Mouse (Mus musculus) cerebellum, adult 2 months (tissue): ENCODE measurements around the gene Gm8369. TPM values are rescaled to one million over a fixed set of nuclear protein-coding genes. Genes with fewer than 3 reads are reported as not detected.
"Not testable (repeated sequence)": the region's sequence is repeated elsewhere in the genome, so short reads cannot be mapped to it uniquely, and the experiment has no call there.

Experiments used
- DNase-seq, 2 experiments: peaks; one replicate each; pipeline ENCODE4 v3.0.0; 2021
- H3K27ac ChIP-seq: fragments of 200-500 bp; 2 replicates; pipeline ENCODE4 v1.5.1; 2012; ENCODE audit warnings: low read length, control low read depth, inconsistent platforms; ENCODE audit not compliant: insufficient read depth
- H3K27me3 ChIP-seq: fragments of 200-500 bp; 2 replicates; pipeline ENCODE4 v1.6.1; 2012; ENCODE audit warnings: inconsistent platforms, mild to moderate bottlenecking, low read length, moderate library complexity; ENCODE audit not compliant: control insufficient read depth, insufficient read depth
- H3K4me1 ChIP-seq: fragments of 200-500 bp; 2 replicates; pipeline ENCODE4 v1.6.1; 2011; ENCODE audit warnings: low read length; ENCODE audit not compliant: control insufficient read depth, insufficient read depth
- H3K4me3 ChIP-seq: fragments of 200-500 bp; replicated peaks from 2 replicates; pipeline ENCODE3; 2011; ENCODE audit warnings: mild to moderate bottlenecking, low read depth, low read length, control low read depth; ENCODE audit not compliant: insufficient read depth
- CTCF ChIP-seq: fragments of 200-500 bp; IDR thresholded peaks from 2 replicates; pipeline ENCODE4 v1.5.1; 2011; ENCODE audit warnings: low read depth, mild to moderate bottlenecking, control low read depth, low read length, moderate library complexity, borderline replicate concordance; ENCODE audit not compliant: insufficient read depth
- POLR2A ChIP-seq: fragments of 200-500 bp; IDR thresholded peaks from 2 replicates; pipeline ENCODE4 v1.6.1; 2011; ENCODE audit warnings: low read length, control low read depth, borderline replicate concordance; ENCODE audit not compliant: insufficient read depth
- WGBS: fragments of 180-500 bp; shearing (Covaris S2); methylation state at CpG from one replicate; pipeline ENCODE4 v1.1.7; 2018; 5-methylcytosine and 5-hydroxymethylcytosine counted together
- polyA plus RNA-seq: library from polyadenylated mRNA; depleted of rRNA; stranded (reverse); fragments of >200 nt; gene quantifications from 2 replicates; pipeline ENCODE4 v1.2.3, GENCODE M21; 2012

Gm8369 gene
- polyA plus RNA-seq, 1 experiment: not detected

DNA sequence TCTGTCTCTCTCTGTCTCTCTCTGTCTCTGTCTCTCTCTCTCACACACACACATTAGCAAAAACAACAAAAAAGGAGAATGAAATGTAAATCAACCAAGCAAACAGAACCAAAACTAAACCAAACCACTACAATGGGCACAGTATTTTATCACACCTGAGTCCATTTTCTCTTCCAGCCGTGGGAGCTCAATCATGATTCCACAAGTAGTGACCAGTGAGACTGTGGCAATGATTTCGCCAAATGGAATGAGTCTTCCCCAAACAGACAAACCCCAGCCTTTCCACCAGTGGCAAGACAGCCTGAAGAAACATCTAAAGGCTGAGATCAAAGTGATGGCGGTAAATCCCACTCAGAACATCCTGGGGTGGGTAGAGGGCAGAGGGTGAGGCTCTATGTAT is 34.4 kb downstream of the Gm8369 start:
- H3K4me3 ChIP-seq: no peak overlapping the region
- H3K27ac ChIP-seq: no peak overlapping the region
- 89% methylated on average over 3 of the region's 3 CpGs for WGBS
- no peaks in the 10 kb centered on the region for H3K27me3 ChIP-seq
- DNase-seq: no peak
- TF ChIP-seq POLR2A (no peak), CTCF (no peak)
- H3K4me1 ChIP-seq: no peaks in the 10 kb centered on the region

DNA sequence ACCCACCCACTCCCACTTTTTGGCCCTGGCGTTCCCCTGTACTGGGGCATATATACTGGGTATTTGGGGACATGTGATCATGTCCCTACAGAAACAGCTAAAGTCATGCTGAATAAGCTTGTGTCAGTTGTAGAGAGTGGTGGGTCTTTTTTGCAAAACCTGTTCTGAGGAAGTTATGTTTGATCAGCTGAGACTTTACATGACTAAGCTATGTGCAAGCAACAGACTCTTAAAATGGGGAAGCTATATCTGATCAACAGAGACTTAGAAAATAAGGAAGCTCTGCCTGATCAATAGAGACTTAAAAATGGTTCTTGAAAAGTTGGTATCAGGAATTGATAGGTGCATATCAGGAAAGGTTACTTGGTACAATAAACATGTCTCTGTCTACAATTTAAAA is 47.7 kb downstream of the Gm8369 start:
- Histone ChIP-seq H3K4me1 (no peaks in the 10 kb centered on the region), H3K27me3 (no peaks in the 10 kb centered on the region), H3K4me3 (no peak overlapping the region), H3K27ac (no peak overlapping the region)
- TF ChIP-seq POLR2A (no peak), CTCF (no peak)
- no peak for DNase-seq
- WGBS: 93% methylated on average over 1 of the region's 1 CpGs

DNA sequence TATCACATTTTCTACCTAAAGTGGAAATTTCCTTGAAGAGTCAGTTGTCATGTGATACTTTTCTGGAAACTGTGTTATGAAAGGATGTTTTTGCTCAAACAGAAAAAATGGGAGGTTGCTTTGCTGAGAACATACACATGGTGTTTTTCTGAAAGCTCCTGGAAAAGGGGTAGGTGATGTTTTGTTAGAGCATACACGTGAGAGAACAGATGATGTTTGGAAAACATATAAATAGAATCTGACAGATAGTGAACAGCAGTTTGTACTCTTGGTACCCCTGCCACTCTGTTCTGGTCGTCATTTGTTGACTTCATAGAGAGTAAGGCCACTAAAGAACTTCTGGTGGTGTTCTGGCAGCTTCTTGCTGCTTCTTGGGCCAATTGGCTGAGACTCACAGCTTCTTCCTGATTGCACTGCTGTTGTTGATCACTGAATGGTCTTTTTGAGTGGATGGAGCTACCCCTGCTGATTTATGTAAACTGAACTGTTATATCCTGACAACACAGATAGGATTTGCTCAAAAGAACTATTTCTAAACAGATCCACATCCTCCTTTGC is 48.2 kb downstream of the Gm8369 start:
- TF ChIP-seq POLR2A (no peak), CTCF (no peak)
- no peak overlapping the region for H3K27ac ChIP-seq
- no peak for DNase-seq

DNA sequence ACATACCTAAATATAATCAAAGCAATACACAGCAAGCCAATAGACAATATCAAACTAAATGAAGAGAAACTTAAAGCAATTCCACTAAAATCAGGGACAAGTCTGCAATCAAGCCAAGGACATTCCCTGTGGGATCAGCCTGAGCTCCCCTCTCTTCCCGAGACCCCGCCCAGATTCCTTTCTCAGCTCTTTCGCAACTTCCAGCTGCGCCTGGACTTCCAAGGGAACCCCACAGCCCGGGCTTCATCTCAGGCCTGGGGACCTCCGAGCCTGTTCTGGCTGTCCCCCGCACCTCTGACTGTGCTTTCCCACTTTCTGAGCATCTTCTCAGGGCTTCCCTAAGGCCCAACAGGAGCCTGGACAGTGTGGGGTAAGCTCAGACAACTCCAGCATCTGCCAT is 50.9 kb downstream of the Gm8369 start, which contains the start of gene Ms4a4d:
Gene Ms4a4d (plus strand): TSS at position 209 of the 400 bp plus-strand sequence.
- no peak for DNase-seq
- no peaks in the 10 kb centered on the region for H3K27me3 ChIP-seq
- H3K4me1 ChIP-seq: no peaks in the 10 kb centered on the region
- no peak within 1 kb of the TSS for H3K27ac ChIP-seq
- TF ChIP-seq CTCF: no peak
- TF ChIP-seq POLR2A: no peak
- no peak within 1 kb of the TSS for H3K4me3 ChIP-seq
- WGBS: 14% methylated on average over 7 of the region's 7 CpGs

More for the DNA sequence above, 48.2 kb downstream of the Gm8369 start:
- no peaks in the 10 kb centered on the region for H3K27me3 ChIP-seq
- no peak overlapping the region for H3K4me3 ChIP-seq
- H3K4me1 ChIP-seq: no peaks in the 10 kb centered on the region
- 6% methylated on average over 2 of the region's 2 CpGs for WGBS

DNA sequence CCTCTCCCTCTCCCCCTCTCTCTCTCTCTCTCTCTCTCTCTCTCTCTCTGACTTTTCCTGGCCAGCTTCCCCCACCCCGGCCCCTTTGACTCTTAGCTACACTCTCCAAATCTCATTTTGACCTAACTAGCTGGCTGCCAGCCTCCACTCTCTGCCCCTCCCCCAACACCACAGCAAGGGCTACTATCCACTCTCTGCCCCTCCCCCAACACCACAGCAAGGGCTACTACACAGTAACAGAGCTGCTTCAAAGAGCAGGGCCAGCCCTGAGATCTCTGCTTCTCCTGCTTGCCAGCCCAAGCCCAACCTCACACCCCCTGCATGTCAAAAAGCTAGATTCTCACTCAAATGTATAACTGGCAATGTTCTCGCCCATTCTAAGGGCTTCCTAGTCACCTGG is 51.6 kb downstream of the Gm8369 start:
- Histone ChIP-seq H3K27me3 (no peaks in the 10 kb centered on the region), H3K4me3 (no peak overlapping the region), H3K4me1 (no peaks in the 10 kb centered on the region), H3K27ac (no peak overlapping the region)
- TF ChIP-seq CTCF: no peak
- TF ChIP-seq POLR2A: no peak
- no peak for DNase-seq
- WGBS: 39% methylated on average over 2 of the region's 2 CpGs

DNA sequence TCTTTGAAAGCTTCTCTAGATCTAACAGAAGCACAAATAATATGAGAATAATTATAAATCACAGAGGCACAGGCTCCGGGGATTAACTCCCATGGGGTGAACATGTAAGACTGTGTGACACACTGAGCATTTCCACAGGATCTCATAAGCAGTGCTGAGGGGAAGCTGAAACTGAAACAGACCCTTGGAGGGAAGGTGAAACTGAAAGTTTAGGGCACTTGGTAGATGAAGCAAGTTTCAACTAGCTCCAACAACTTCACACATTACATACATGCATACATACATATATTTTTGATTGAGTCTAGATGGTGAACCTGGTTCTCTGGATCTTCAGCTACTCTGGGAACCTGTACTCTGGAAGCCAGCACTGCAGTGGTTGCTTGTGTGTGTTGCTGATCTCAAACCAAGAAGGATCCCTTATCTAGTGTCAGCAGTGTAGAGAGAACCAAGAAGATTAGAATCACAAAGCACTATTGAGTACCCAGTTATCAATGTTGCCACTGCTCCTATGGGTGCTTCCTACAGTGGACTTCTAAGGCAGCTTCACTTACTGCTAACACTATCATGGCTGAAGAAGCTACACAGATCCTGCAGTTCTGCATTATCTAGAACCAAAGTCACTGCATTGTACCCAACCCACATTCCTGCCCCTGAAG is 54.6 kb downstream of the Gm8369 start:
- not testable (repeated sequence) for H3K4me1 ChIP-seq, H3K27ac ChIP-seq, DNase-seq, H3K4me3 ChIP-seq, H3K27me3 ChIP-seq
- WGBS: 86% methylated on average over 1 of the region's 1 CpGs

DNA sequence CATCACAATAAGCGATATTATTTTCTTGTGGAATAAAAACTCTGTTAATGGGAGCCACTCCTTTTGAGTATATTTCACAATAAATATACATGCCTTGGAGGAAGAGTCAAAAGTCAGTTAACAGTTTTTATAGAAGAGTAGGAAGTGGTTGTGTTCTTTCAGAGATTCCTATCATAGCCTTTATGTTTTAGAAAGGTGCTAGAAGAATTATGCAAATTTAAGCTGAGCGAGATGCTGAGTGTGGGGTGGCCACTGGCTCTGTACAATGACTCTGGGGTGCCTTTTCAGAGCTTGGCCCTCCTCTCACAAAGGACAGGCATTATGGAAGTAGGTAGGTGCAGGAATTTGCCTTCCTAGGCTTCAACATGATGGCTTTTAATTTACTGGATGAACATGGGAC is 58.6 kb downstream of the Gm8369 start:
- WGBS: 82% methylated on average over 2 of the region's 2 CpGs

DNA sequence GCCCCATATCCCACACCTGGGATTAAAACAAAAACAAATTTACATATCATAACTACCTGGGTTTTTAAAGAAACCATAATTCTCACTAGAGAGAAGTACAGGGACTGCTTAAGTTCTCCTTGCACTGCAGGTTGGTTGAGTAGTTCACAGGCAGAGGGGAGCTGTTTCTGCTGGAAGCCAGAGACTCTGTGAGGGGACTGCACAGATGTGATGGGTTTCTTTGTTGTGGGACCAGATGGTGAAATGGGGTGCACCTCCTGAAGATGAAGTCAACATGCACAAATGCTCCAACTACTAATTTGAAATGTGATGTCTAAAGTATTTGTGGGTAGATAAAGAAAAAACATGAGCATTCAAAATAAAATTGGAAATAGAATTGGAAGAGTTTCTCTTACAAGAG is 62.2 kb downstream of the Gm8369 start:
- no peak overlapping the region for H3K27ac ChIP-seq
- H3K4me3 ChIP-seq: no peak overlapping the region
- TF ChIP-seq CTCF: no peak
- TF ChIP-seq POLR2A: no peak
- no peak for DNase-seq
- no peaks in the 10 kb centered on the region for H3K4me1 ChIP-seq
- no peaks in the 10 kb centered on the region for H3K27me3 ChIP-seq

More for the DNA sequence above, 58.6 kb downstream of the Gm8369 start:
- not testable (repeated sequence) for DNase-seq, H3K27ac ChIP-seq, H3K4me1 ChIP-seq, H3K4me3 ChIP-seq, H3K27me3 ChIP-seq
